Mouse (Mus musculus): Measurements from ENCODE around the gene Cul3.

DNA sequence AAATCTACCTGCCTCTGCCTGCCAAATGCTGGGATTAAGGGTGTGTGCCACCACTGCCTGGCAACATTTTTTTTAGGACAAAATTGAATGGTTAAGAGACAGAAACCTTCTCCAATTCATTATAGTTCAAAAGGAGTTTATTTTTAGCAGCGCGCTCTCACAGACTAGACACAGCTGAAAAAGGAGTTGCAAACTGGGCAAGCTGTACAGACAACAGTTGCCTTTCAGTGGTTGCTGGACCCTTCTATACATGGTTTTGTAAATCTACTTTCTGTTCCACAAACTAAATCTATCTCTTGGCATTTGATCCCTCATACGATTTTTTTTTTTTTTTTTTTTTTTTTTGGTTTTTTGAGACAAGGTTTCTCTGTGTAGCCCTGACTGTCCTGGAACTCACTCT lies 31.7 kb upstream of the Cul3 start:
- TF ChIP-seq FLI1 (IDR thresholded peaks at IDR 0.05; ENCODE audit: low read length): no peak
- no peak for TF ChIP-seq GATA1 (IDR thresholded peaks at IDR 0.05; ENCODE audit: borderline replicate concordance, low read length)
